Mouse (Mus musculus): ENCODE results near the gene Ranbp2.

- TF ChIP-seq CTCF (IDR thresholded peaks at IDR 0.05; ENCODE audit: control insufficient read depth, insufficient read depth, insufficient replicate concordance, low read depth, low read length), result no peak
- no peak for TF ChIP-seq POLR2A (IDR thresholded peaks at IDR 0.05; ENCODE audit: control insufficient read depth, low read depth, low read length)
These were observed 40.8 kb upstream of the Ranbp2 start for GRCm38 (mm10) chr10:58405949-58406305.
